Mouse (Mus musculus) spleen, adult 2 months (tissue): ENCODE results near the gene Ppp4r3b.

Experiments
- CTCF ChIP-seq: fragments of 200-500 bp; IDR thresholded peaks from 2 replicates; pipeline ENCODE4 v1.5.1; 2011; ENCODE audit warnings: mild to moderate bottlenecking, inconsistent platforms; ENCODE audit not compliant: insufficient read depth, insufficient read length, insufficient replicate concordance; ENCODE audit errors: extremely low read depth
- POLR2A ChIP-seq: fragments of 200-500 bp; IDR thresholded peaks from 2 replicates; pipeline ENCODE4 v1.6.1; 2011; ENCODE audit warnings: low read depth, low read length, inconsistent platforms

DNA sequence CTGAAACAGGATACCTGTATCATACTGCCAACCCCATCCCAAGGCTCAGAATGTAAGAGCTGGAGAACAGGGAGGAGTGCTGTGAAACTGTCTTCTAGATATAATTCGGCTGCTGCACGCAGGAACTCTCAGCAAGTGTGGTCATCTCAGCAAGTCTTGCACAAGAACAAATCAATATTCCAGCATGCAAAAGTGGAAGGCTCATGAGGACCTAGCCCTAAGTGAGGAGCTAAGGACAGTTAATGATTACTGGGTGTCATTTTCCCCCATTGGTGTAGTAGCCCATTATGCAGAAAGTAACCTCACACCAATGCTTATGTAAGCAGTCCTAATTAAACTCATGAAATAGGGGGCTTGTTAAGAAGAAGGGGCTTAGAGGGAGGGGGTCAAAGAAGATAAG is 56.3 kb downstream of the Ppp4r3b start:
- TF ChIP-seq CTCF (no peak), POLR2A (no peak)
